Mouse (Mus musculus) hindbrain, postnatal 0 days (tissue): ENCODE results near the gene Akr1c6. TPM values are rescaled to one million over a fixed set of nuclear protein-coding genes. Genes with fewer than 3 reads are reported as not detected.

ENCODE experiments used
- ATAC-seq: fragments of 200-750 bp; cut with Nextera tagmentation; 2 replicates; pipeline ENCODE4 v1.8.0; 2017; ENCODE audit warnings: mild to moderate bottlenecking, moderate TSS enrichment, moderate library complexity
- DNase-seq: peaks from one replicate; pipeline ENCODE4 v3.0.0-alpha.2; 2015; ENCODE audit warnings: low spot score
- H3K27ac ChIP-seq: fragments of 300-500 bp; sonication (generic); 2 replicates; pipeline ENCODE4 v1.5.1; 2014; ENCODE audit warnings: mild to moderate bottlenecking
- H3K27me3 ChIP-seq: fragments of 300-500 bp; sonication (generic); 2 replicates; pipeline ENCODE4 v1.6.1; 2014; ENCODE audit warnings: low read length, mixed read lengths; ENCODE audit not compliant: insufficient read depth
- H3K36me3 ChIP-seq: fragments of 300-500 bp; sonication (generic); 2 replicates; pipeline ENCODE4 v1.6.1; 2014; ENCODE audit warnings: low read length, mixed read lengths; ENCODE audit not compliant: insufficient read depth
- H3K4me1 ChIP-seq: fragments of 300-500 bp; sonication (generic); 2 replicates; pipeline ENCODE4 v1.6.1; 2014; ENCODE audit warnings: antibody characterized with exemption, low read length, mixed read lengths; ENCODE audit not compliant: insufficient read depth
- H3K4me2 ChIP-seq: fragments of 300-500 bp; sonication (generic); 2 replicates; pipeline ENCODE4 v1.6.1; 2014; ENCODE audit warnings: low read depth, mild to moderate bottlenecking, low read length, moderate library complexity, mixed read lengths
- H3K4me3 ChIP-seq: fragments of 300-500 bp; sonication (generic); 2 replicates; pipeline ENCODE4 v1.5.1; 2014; ENCODE audit warnings: low read length
- H3K9ac ChIP-seq: fragments of 300-500 bp; sonication (generic); replicated peaks from 2 replicates; pipeline ENCODE4 v1.6.1; 2014; ENCODE audit warnings: mild to moderate bottlenecking, low read length, moderate library complexity, mixed read lengths
- H3K9me3 ChIP-seq: fragments of 300-500 bp; sonication (generic); 2 replicates; pipeline ENCODE4 v1.6.1; 2016; ENCODE audit warnings: low read length, mixed read lengths
- CTCF ChIP-seq: IDR thresholded peaks from 2 replicates; pipeline ENCODE4 v1.5.1; 2016; ENCODE audit warnings: antibody characterized with exemption, control low read depth, low read depth
- WGBS: fragments of 180-500 bp; shearing (Covaris S2); extraction: QIAGEN DNeasy Blood & Tissue Kit; methylation state at CpG from one replicate; pipeline ENCODE4 v1.1.7; 2014; 5-methylcytosine and 5-hydroxymethylcytosine counted together
- polyA plus RNA-seq: library from polyadenylated mRNA; unstranded; fragments of >200 nt; fragmentation: Nextera tagmentation; extraction: Ambion mirVana; gene quantifications from 2 replicates; pipeline ENCODE4 v1.2.1, GENCODE M21; 2015
- total RNA-seq: library from RNA; depleted of rRNA; stranded (reverse); fragments of >200 nt; gene quantifications from 2 replicates; pipeline ENCODE4 v1.2.3, GENCODE M21; 2014; rRNA removed

The Akr1c6 gene
- total and polyA plus RNA-seq, 2 experiments from 2014 or later: not detected

DNA sequence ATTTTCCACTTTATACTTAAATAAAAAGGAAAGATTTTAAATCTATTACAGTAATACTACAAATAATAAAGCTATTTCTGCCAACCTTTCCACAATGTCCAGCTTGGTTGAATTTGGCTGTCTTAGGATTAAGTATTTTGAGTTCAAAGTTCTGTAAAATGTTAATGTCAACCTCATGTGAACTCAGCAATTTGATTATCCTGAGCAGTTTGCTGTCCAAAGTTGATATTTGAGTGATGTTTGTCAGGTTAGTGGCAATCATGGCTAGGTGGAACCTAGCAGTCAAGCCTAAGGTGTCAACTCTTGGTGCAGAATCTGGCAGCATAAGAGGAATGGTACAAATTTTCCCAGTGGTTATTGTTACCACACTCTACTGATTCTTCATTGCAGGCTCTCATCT lies 29.4 kb upstream of the Akr1c6 start:
- ATAC-seq: no peak
- H3K4me1 ChIP-seq: no peaks in the 10 kb centered on the region
- no peak overlapping the region for H3K27ac ChIP-seq
- no peak for DNase-seq
- H3K4me3 ChIP-seq: no peak overlapping the region
- H3K9ac ChIP-seq: no peak overlapping the region
- no peak for TF ChIP-seq CTCF
- H3K36me3 ChIP-seq: no peaks in the 10 kb centered on the region
- H3K4me2 ChIP-seq: no peak overlapping the region
- H3K9me3 ChIP-seq: no peaks in the 10 kb centered on the region
- H3K27me3 ChIP-seq: no peaks in the 10 kb centered on the region

DNA sequence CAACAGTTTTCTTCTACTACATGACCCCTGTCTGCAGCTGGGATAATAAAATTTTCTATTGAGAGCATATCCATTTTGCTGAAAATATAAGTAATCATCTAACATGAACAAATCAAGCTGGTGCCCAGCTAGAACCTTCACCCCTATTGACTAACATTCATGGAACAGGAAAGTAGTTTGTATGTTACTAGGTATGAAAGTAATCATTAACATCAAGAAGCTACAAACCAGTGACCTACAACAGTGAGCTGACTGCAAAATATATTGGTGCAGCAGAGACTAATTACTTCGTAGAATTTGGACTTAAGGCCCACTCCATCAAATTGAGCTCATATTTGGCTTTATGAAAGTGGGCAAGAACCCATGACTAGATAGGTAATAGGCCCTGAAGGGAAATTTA lies 27.3 kb upstream of the Akr1c6 start:
- H3K36me3 ChIP-seq: no peaks in the 10 kb centered on the region
- 76% methylated on average over 1 of the region's 1 CpGs for whole genome bisulfite sequencing
- TF ChIP-seq CTCF: no peak
- no peak overlapping the region for H3K4me2 ChIP-seq
- H3K27me3 ChIP-seq: no peaks in the 10 kb centered on the region
- H3K9ac ChIP-seq: no peak overlapping the region
- no peak overlapping the region for H3K27ac ChIP-seq
- no peak for ATAC-seq
- H3K9me3 ChIP-seq: no peaks in the 10 kb centered on the region
- no peak for DNase-seq
- no peak overlapping the region for H3K4me3 ChIP-seq
- H3K4me1 ChIP-seq: no peaks in the 10 kb centered on the region

DNA sequence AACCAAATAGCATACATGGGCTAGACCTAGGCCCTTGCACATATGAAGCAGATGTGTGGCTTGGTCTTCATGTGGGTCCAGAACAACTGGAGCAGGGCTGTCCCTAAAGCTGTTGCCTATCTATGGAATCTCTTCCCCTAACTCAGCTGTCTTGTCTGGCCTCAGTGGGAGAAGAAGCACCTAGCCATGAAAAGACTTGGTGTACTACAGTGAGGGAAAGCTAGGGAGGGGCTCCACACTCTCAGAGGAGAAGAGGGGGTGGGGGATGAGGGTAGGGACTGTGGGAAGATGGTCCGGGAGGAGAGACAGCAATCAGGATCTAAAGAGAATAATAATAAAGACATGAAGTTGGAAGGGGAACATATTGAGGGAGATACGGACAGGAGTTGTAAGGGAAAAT lies 5.5 kb upstream of the Akr1c6 start:
- no peaks in the 10 kb centered on the region for H3K9me3 ChIP-seq
- DNase-seq (no peak), ATAC-seq (no peak)
- no peak for TF ChIP-seq CTCF
- WGBS: 95% methylated on average over 2 of the region's 2 CpGs
- no peaks in the 10 kb centered on the region for H3K36me3 ChIP-seq
- H3K4me3 ChIP-seq: no peak overlapping the region
- H3K27ac ChIP-seq: no peak overlapping the region
- no peaks in the 10 kb centered on the region for H3K4me1 ChIP-seq
- H3K27me3 ChIP-seq: no peaks in the 10 kb centered on the region
- H3K9ac ChIP-seq: no peak overlapping the region
- no peak overlapping the region for H3K4me2 ChIP-seq

DNA sequence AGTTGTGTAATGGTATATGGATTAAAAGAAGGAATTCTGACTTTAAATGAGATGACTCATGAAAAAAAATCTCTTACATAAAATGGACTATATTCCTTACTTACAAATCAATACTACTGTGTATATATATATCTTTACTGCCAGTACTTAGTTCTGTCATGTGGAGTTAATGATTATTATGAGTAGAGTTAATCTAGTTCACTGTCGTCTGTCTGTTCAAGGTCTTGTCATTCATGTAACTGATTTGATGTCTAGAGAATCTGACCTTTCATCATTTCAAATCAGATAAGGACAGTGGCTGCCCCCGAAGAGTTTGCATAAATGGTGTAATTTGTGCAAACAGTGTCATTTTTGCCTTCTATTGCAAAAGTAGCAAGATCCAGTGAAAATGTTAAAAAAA lies 5.1 kb upstream of the Akr1c6 start:
- Histone ChIP-seq H3K27me3 (no peaks in the 10 kb centered on the region), H3K27ac (no peak overlapping the region), H3K4me3 (no peak overlapping the region), H3K9ac (no peak overlapping the region), H3K36me3 (no peaks in the 10 kb centered on the region), H3K4me2 (no peak overlapping the region), H3K9me3 (no peaks in the 10 kb centered on the region), H3K4me1 (no peaks in the 10 kb centered on the region)
- 83% methylated on average over 2 of the region's 2 CpGs for WGBS
- ATAC-seq: no peak
- no peak for DNase-seq
- no peak for TF ChIP-seq CTCF

DNA sequence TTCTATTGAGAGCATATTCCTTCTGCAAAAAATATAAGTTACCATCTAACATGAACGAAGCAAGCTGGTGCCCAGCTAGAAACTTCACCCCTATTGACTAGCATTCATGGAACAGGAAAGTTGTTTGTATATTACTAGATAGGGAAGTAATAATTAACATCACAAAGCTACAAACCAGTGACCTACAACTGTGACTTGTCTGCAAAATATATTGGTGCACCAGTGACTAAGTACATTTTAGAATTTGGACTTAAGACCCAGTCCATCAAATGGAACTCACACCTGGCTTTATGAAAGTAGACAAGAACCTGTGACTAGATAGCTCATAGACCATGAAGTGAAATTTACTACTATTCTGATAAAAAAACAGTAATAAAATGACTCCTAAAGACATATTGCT lies 3.0 kb upstream of the Akr1c6 start:
- TF ChIP-seq CTCF: no peak
- Histone ChIP-seq H3K4me3 (no peak overlapping the region), H3K4me1 (no peaks in the 10 kb centered on the region), H3K4me2 (no peak overlapping the region), H3K27ac (no peak overlapping the region), H3K9ac (no peak overlapping the region), H3K27me3 (no peaks in the 10 kb centered on the region), H3K36me3 (no peaks in the 10 kb centered on the region), H3K9me3 (no peaks in the 10 kb centered on the region)
- DNase-seq (no peak), ATAC-seq (no peak)
- 90% methylated on average over 1 of the region's 1 CpGs for WGBS

DNA sequence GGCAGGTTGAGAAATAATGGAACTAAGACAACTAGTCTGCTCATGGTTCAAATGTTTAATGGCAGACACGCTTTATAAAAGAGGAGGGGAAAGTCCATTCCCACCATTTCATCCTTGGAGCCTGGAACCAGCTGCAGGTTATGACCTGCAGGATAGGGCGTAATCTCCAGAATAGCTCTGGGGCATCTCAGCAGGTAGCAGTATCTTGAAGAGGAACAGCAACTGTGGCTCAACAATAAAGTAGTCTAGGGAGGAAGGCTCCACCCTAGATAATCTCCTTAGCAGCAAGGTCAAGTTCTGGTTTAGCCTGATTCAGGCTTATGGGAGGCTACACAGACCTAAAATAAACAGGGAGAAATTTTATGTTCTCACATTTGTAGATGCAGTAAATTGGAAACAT lies 31.5 kb downstream of the Akr1c6 start:
- no peaks in the 10 kb centered on the region for H3K36me3 ChIP-seq
- WGBS: 98% methylated on average over 2 of the region's 2 CpGs
- H3K9ac ChIP-seq: no peak overlapping the region
- H3K4me3 ChIP-seq: no peak overlapping the region
- no peaks in the 10 kb centered on the region for H3K4me1 ChIP-seq
- TF ChIP-seq CTCF: no peak
- ATAC-seq (no peak), DNase-seq (no peak)
- no peaks in the 10 kb centered on the region for H3K27me3 ChIP-seq
- H3K27ac ChIP-seq: no peak overlapping the region
- no peaks in the 10 kb centered on the region for H3K9me3 ChIP-seq
- H3K4me2 ChIP-seq: no peak overlapping the region

DNA sequence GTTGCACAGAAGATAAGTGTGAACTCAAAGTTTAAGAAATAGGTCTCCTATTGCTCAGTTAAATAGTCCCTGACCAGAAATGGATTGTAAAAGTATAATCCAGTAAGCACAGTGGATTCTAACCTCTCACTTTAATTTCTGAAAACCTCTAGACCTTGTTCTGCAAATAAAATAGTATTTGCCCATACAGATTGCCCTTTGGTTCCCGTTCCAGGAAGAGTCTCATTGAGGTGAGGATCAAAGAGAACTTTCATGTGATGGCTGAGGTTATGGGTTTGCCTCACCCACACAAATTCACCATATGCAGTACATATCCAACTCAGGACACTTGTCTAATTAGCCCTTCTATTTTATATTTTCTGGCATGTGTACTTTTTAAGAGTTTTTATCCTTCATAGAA lies 33.8 kb downstream of the Akr1c6 start:
- TF ChIP-seq CTCF: no peak
- no peaks in the 10 kb centered on the region for H3K27me3 ChIP-seq
- 79% methylated on average over 1 of the region's 1 CpGs for WGBS
- H3K27ac ChIP-seq: no peak overlapping the region
- H3K9me3 ChIP-seq: no peaks in the 10 kb centered on the region
- H3K4me2 ChIP-seq: no peak overlapping the region
- H3K4me3 ChIP-seq: no peak overlapping the region
- no peaks in the 10 kb centered on the region for H3K36me3 ChIP-seq
- DNase-seq (no peak), ATAC-seq (no peak)
- no peaks in the 10 kb centered on the region for H3K4me1 ChIP-seq
- no peak overlapping the region for H3K9ac ChIP-seq

Other genes with a start within 250 kb of the Akr1c6 start
- 0.10 and 4.6 TPM in 2 replicates for gene Akr1c13, start 243.2 kb upstream of the Akr1c6 start, total RNA-seq
- gene Akr1c13, start 243.2 kb upstream of the Akr1c6 start, polyA plus RNA-seq: 3.5 and 4.2 TPM in 2 replicates
- gene Akr1c19, start 205.6 kb upstream of the Akr1c6 start, total RNA-seq: 0.73 and 1.1 TPM in 2 replicates
- gene Akr1c19, start 205.6 kb upstream of the Akr1c6 start, polyA plus RNA-seq: 5.9 and 6.4 TPM in 2 replicates
- gene Akr1c12, start 154.9 kb upstream of the Akr1c6 start, total RNA-seq: not detected in 2 replicates
- gene Akr1c12, start 154.9 kb upstream of the Akr1c6 start, polyA plus RNA-seq: 0.15 and 0.28 TPM in 2 replicates
- not detected in 2 replicates for gene Akr1c20, start 89.0 kb downstream of the Akr1c6 start, total RNA-seq
- gene Akr1c20, start 89.0 kb downstream of the Akr1c6 start, polyA plus RNA-seq: not detected in 2 replicates
- gene Akr1c21, start 139.8 kb downstream of the Akr1c6 start, total RNA-seq: not detected in 2 replicates
- not detected in 2 replicates for gene Akr1c21, start 139.8 kb downstream of the Akr1c6 start, polyA plus RNA-seq
- 8.3 and 22.5 TPM in 2 replicates for gene Akr1e1, start 174.9 kb downstream of the Akr1c6 start, total RNA-seq
- 38.2 and 41.2 TPM in 2 replicates for gene Akr1e1, start 174.9 kb downstream of the Akr1c6 start, polyA plus RNA-seq